In the genomic region with DNA sequence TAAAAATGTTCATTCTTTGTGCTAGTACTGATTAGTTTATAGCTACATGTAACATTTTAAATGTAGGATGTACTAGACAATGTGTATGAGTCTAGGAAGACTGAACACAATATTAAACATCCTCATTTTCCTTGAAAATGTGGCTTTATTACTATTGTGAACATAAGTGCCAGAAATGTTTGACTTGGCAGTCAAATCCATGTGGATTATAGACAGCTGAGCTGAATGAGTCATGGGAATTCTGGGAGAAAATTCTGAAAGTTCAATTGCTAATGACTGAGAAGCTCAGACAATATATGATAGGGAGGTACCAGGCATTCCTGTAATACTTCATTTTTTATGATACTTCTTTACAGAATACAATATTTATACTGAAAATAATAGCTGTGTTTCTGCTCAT, we compare ENCODE assay signal across 26 mouse cellular contexts.
DNase-seq lines count a peak whose midpoint lies in the region; ATAC-seq and TF ChIP-seq lines count a peak whose summit lies in the region.
"Had no signal": no experiment of that assay in that cellular context is flagged by ENCODE, and none has a peak within 500 bp of the region (broad histone marks: within the 10 kb centered on the region; RNA-seq: fewer than 3 reads in every experiment).

No protein-coding gene starts in this region.

- H3K27ac ChIP-seq in left cerebral cortex, adult 2 months = no peak overlapping the region
- H3K27ac ChIP-seq: embryonic facial prominence, embryonic 12.5 days; embryonic facial prominence, embryonic 15.5 days; forebrain, embryonic 10.5 days; forebrain, embryonic 12.5 days had no signal

- intact Hi-C loops in left cerebral cortex, adult 2 months (cut with DNase I) = no loop called here

- no peak for ATAC-seq in inflammation-experienced regulatory T-cells, adult 6 months
- ATAC-seq: activated CD4-positive, CD25-positive, alpha-beta regulatory T cell, adult 4 months; CD4-positive, CD25-positive, alpha-beta regulatory T cell, adult 4 months; forebrain, embryonic 14.5 days; forebrain, embryonic 16.5 days; Patski had no signal

- no peak for TF ChIP-seq CTCF in left cerebral cortex, adult 2 months (IDR thresholded peaks at IDR 0.05)

- no peak overlapping the region for H3K4me3 ChIP-seq in left cerebral cortex, adult 2 months
- H3K4me3 ChIP-seq: embryonic facial prominence, embryonic 12.5 days; embryonic facial prominence, embryonic 15.5 days; erythroblast, embryonic 14.5 days; forebrain, embryonic 10.5 days; forebrain, embryonic 12.5 days had no signal

- DNase-seq in 3T3-L1 (ENCODE audit: low read depth, low spot score) = peak; percentile 56
- peak; percentile 35 for DNase-seq in Muller cell, postnatal 12 days (ENCODE audit: inconsistent ontology term)
- DNase-seq in brain, adult 2 months (ENCODE audit: low read depth, low spot score) = peak; percentile 4
- no peak for DNase-seq in left cerebral cortex, adult 2 months (ENCODE audit: extremely low spot score in 1 of 2, low spot score in 2 of 2)
- DNase-seq: adrenal gland, adult 8-10 months; adrenal gland, postnatal 14 days; adrenal gland, postnatal 36 days; B cell, adult 2 months; cerebellum, adult 11 months; cerebellum, adult 18-20 months; cerebellum, adult 8-10 months; cerebellum, adult 9-11 months; cerebellum, postnatal 14 days; cerebellum, postnatal 36 days; embryo, embryonic 11 days had no signal

Comparison
In these comparisons a context has a peak if more than half of its experiments do, and no peak if none do; other contexts are left out.
1. DNase-seq: peak in 3T3-L1 (single experiment), Muller cell, postnatal 12 days (single experiment) and brain, adult 2 months (single experiment); none in left cerebral cortex, adult 2 months (0 of 2).